Mouse (Mus musculus) 3T3-L1 (cell line): ENCODE data around the gene Gm7233.
"Not testable (repeated sequence)": the region's sequence is repeated elsewhere in the genome, so short reads cannot be mapped to it uniquely, and the experiment has no call there.

Source experiments
- DNase-seq: peaks from one replicate; pipeline ENCODE4 v3.0.0-alpha.2; 2015; ENCODE audit warnings: low read depth, low spot score

The Gm7233 gene

GRCm38 (mm10) chr14:43179567-43179966, at the start of gene Gm7233:
Gm7233 (plus strand) TSS chr14:43179867.
- DNase-seq: not testable (repeated sequence)

- not testable (repeated sequence) for DNase-seq
These were observed 12.5 kb upstream of the Gm7233 start for GRCm38 (mm10) chr14:43167189-43167588.

DNA sequence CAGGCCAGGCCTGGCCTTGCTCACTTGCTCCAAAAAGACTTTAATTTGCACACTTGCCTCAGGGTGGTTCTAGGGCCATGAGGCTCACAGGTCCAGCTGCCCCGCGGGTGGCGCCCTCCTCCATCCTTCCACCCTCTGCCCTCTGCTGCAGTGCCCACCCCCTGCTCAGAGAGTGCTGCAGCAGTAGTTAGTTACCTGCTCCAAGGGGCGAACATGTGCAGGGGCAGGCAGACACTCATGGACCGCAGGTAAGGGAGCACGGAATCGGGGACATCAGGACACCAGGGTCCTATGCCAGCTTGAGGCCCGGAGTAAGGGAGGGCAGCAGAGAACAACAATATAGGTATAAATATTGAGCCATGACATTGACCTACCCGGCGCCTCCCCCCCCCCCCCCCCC, 11.7 kb upstream of the Gm7233 start:
- not testable (repeated sequence) for DNase-seq

DNA sequence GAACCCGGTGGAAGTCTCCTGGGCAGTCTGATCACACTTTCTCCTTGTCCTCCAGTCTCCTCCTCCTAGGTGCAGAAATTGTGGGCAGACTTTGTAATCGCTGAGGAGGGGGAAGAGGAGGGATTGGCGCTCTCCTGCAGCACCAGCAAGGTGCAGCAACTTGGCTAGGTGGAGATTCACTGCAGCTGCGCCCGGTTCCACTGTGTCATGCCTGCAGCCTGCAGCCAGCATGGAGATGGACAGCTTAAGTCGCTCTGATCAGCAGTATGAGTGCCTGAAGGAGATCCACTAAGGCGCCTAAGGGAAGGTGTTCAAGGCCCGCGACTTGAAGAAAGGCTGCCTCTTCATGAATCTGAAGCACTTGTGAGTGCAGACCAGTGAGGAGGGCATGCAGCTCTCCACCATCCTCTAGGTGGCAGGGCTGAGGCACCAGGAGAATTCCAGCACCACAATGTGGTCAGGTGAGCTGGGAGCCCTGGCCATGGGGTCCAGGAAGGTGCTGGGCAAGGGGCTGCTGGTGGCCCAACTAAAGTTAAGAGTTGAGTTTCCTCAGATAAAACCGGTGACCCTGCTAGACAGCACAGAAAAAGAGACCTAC, 11.0 kb upstream of the Gm7233 start:
- not testable (repeated sequence) for DNase-seq

DNA sequence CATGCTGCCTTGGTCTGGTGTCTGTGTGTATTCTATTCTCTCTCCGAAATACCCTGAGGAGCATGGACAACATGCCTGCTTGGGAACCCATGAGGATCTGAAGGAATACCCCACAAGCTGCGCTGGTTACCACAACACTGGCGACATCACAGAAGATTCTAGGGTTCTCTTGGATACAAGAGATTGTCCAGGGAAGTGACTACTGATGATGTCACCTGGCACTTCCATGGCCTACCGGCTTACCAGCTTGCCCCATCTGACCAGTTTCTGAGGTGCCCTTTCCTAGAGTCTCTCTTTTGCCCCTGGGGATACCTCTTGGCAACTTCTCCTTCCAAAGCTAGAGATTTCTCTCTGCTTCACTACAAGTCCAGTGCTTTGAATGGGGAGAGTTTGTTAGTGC, 55.5 kb downstream of the Gm7233 start, which contains the start of gene Gm8122:
Gene Gm8122, minus strand, starts transcription at position 101 of the 400 bp plus-strand sequence.
- DNase-seq: not testable (repeated sequence)
